Mouse (Mus musculus): ENCODE measurements around the gene Zfp729a. TPM values are rescaled to one million over a fixed set of nuclear protein-coding genes. Genes with fewer than 3 reads are reported as not detected.
"Not testable (repeated sequence)": the region's sequence is repeated elsewhere in the genome, so short reads cannot be mapped to it uniquely, and the experiment has no call there.

Zfp729a gene
- 9.1 and 14.2 TPM in 2 replicates for polyA plus RNA-seq (2012; ENCODE audit: insufficient read depth, insufficient read length, missing spikeins)

DNA sequence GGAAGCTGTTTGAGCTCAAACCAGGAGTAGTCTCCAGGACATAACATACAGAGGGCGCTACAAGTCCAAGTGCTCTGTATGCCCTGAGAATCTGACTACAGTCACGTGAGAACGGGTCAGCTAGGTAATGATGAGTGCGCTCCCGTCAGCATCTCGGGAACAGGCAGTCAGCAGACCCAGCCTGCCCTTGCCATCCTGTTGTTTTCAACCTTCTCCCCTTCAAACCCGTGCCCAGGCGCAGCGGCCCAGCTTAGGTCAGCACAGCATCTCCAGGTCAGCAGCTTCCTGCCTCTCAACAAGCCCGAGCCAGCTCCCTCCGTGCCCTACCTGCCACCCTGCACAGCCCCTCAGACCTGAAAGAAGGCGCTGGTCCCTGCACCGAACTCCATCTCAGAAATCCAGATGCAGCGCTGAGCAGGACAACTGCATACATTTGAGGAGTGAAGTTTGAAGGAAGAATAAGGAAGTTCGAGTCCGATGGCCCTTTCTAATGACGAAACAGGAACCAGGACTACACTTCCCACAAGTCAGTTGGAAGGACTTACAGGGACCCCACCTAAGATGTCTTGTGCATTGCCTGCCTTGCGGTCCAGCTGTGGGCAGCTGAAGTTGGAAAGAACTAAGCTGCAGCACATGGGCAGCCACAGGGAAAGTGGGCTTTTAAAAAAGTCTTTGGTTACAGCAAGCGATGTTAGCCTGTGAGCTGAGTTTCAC, at the start of gene Zfp729a, which contains the start of gene Gm49345:
Gene Zfp729a (minus strand): TSS at position 498 of the 714 bp plus-strand sequence.
Gene Gm49345 (minus strand): TSS at position 476 of the 714 bp plus-strand sequence.
- peak within 1 kb of the TSS; percentile 66 for H3K27ac ChIP-seq (ENCODE audit: insufficient read depth, low read depth, low read length)
- H3K4me3 ChIP-seq (ENCODE audit: insufficient read depth, low read length), result peak within 1 kb of the TSS; percentile 73
- peak; percentile 14; the same call in 1 of the 2 replicates for TF ChIP-seq CTCF (IDR thresholded peaks at IDR 0.05; ENCODE audit: low read depth, low read length)
- no peak for TF ChIP-seq POLR2A (IDR thresholded peaks at IDR 0.05; ENCODE audit: borderline replicate concordance, low read depth, low read length)
- H3K4me1 ChIP-seq (ENCODE audit: control insufficient read depth, insufficient read depth, low read length), result peaks cover 2% of the 10 kb centered on the region; the same call in 1 of the 2 replicates

DNA sequence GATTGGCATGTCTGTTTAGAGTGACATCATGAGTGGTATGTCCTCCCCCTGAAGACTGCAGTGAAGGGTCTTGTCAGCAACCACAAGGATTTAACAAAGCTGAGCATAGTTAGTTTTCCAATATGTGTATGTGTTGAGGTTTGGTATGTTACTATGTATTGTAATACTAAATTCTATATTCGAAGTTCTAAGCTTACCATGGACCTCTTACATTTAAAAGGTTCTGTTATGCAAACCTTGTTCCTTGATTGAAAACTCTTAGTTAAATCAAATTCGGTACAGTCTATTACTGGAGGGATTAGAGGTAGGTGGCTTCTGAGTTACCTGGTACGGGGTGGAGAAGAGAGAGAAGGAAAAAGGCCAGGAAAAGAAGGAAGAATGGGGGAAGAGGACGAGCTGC, 49.4 kb upstream of the Zfp729a start, which contains the start of gene Zfp738:
Gene Zfp738 (minus strand): TSS at position 101 of the 400 bp plus-strand sequence.
- TF ChIP-seq CTCF (IDR thresholded peaks at IDR 0.05; ENCODE audit: low read depth, low read length), result no peak
- TF ChIP-seq POLR2A (IDR thresholded peaks at IDR 0.05; ENCODE audit: borderline replicate concordance, low read depth, low read length), result no peak
- H3K27ac ChIP-seq (ENCODE audit: insufficient read depth, low read depth, low read length), result no peak within 1 kb of the TSS
- no peaks in the 10 kb centered on the region for H3K4me1 ChIP-seq (ENCODE audit: control insufficient read depth, insufficient read depth, low read length)
- no peak within 1 kb of the TSS for H3K4me3 ChIP-seq (ENCODE audit: insufficient read depth, low read length)

DNA sequence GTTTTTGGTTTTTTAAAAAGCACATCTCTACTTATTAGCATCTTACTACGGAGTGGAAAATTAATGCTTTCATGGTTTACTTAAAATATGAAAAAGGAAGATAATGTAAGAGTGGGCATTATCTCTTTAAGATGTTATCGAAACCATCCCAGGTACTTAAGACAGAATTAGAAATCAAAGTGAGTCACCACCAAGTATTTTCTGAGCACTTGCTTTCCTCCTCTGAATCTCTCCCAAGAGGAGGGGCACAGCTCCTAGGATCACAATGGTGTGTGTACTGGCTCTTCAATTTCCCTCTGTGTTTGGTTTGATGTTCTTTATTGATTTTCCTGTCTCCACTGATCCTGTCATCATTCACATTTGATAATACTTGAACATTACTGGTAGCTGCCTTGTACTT, 46.2 kb upstream of the Zfp729a start:
- H3K4me1 ChIP-seq (ENCODE audit: control insufficient read depth, insufficient read depth, low read length); H3K27ac ChIP-seq (ENCODE audit: insufficient read depth, low read depth, low read length): not testable (repeated sequence)
- peak overlapping the region; percentile 68; the same call in 1 of the 2 replicates for H3K4me3 ChIP-seq (ENCODE audit: insufficient read depth, low read length)

DNA sequence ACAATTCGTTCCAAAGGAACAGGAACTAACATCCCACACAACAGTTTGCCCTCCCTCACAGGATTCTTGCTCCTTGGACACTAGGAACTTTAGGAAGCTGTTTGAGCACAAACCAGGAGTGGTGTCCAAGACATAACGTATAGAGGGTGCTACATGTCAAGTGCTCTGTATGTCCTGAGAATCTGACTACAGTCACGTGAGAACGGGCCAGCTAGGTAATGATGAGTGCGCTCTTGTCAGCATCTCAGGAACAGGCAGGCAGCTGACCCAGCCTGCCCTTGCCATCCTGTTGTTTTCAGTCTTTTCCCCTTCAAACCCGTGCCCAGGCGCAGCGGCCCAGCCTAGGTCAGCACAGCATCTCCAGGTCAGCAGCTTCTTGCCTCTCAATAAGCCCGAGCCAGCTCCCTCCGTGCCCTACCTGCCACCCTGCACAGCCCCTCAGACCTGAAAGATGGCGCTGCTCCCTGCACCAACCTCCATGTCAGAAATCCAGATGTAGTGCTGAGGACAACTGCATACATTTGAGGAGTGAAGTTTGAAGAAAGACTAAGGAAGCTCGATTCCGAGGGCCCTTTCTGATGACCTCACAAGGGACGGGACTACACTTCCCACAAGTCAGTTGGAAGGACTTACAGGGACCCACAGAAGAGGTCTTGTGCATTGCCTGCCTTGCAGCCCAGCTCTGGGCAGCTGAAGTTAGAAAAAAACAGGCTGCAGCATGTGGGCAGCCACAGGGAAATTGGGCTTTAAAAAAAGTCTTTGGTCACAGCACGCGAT, 45.6 kb upstream of the Zfp729a start:
- not testable (repeated sequence) for H3K4me1 ChIP-seq (ENCODE audit: control insufficient read depth, insufficient read depth, low read length)
- peak overlapping the region; percentile 68 for H3K4me3 ChIP-seq (ENCODE audit: insufficient read depth, low read length)
- H3K27ac ChIP-seq (ENCODE audit: insufficient read depth, low read depth, low read length), result peak overlapping the region; percentile 26; the same call in 1 of the 2 replicates

DNA sequence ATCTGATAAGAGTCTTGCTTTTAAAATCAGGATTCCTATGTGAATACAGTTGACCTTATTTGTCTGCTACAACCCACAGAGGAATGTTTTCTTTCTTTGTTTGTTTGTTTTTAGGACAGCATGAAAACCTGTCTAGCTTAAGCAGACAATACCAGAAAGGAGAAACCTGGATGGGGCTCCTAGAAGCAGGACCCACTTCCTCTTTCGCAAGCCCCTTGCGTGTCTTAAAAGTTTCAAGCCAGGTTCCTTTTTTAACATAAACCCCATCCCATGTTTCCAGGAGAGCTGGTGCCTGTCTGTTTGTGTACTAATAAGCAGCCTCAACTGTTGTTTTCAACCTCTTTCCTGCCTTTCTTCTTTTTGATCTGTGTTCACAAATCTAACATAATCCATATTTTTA, 37.3 kb upstream of the Zfp729a start:
- TF ChIP-seq CTCF (IDR thresholded peaks at IDR 0.05; ENCODE audit: low read depth, low read length), result no peak
- no peak for TF ChIP-seq POLR2A (IDR thresholded peaks at IDR 0.05; ENCODE audit: borderline replicate concordance, low read depth, low read length)
- Histone ChIP-seq H3K4me1 (ENCODE audit: control insufficient read depth, insufficient read depth, low read length) (no peaks in the 10 kb centered on the region), H3K27ac (ENCODE audit: insufficient read depth, low read depth, low read length) (no peak overlapping the region), H3K4me3 (ENCODE audit: insufficient read depth, low read length) (no peak overlapping the region)

DNA sequence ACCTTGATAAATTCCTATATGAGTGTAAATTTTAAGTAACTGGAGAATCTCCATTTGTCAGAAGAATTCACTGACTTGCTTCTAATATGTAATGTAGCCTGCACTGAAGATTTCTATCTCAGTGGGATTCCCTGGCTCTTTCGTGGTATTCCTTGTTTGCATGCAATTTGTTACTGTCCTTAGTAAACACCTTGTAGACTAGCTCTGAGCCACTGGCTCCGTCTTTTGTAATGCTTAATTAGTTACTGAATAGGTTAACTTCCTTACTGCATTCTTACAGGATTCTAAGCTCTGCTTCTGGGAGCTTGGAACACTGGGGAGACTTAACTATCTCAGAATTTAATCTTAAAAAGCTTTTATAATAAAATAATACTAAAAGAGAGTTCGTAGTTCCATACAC, 14.9 kb upstream of the Zfp729a start:
- H3K4me3 ChIP-seq (ENCODE audit: insufficient read depth, low read length), result no peak overlapping the region
- no peak for TF ChIP-seq POLR2A (IDR thresholded peaks at IDR 0.05; ENCODE audit: borderline replicate concordance, low read depth, low read length)
- TF ChIP-seq CTCF (IDR thresholded peaks at IDR 0.05; ENCODE audit: low read depth, low read length), result no peak
- no peaks in the 10 kb centered on the region for H3K4me1 ChIP-seq (ENCODE audit: control insufficient read depth, insufficient read depth, low read length)
- H3K27ac ChIP-seq (ENCODE audit: insufficient read depth, low read depth, low read length), result no peak overlapping the region

DNA sequence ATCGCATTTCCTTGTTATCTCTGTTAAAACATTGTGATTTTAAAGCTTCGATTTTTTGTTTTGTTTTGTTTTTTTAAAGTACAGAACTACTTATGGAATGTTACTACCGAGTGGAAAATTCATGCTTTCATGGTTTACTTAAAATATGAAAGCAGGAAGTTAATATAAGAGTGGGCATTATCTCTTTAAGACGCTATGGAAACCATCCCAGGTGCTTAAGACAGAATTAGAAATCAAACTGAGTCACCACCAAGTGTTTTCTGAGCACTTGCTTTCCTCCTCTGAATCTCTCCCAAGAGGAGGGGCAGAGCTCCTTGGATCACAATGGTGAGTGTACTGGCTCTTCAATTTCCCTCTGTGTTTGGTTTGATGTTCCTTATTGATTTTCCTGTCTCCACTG, 27.5 kb downstream of the Zfp729a start:
- Histone ChIP-seq H3K27ac (ENCODE audit: insufficient read depth, low read depth, low read length) (no peak overlapping the region), H3K4me1 (ENCODE audit: control insufficient read depth, insufficient read depth, low read length) (no peaks in the 10 kb centered on the region), H3K4me3 (ENCODE audit: insufficient read depth, low read length) (0 out of 2 replicates have a peak overlapping the region, but pooled peaks have one; percentile 11)
- TF ChIP-seq CTCF (IDR thresholded peaks at IDR 0.05; ENCODE audit: low read depth, low read length) (no peak), POLR2A (IDR thresholded peaks at IDR 0.05; ENCODE audit: borderline replicate concordance, low read depth, low read length) (no peak)

DNA sequence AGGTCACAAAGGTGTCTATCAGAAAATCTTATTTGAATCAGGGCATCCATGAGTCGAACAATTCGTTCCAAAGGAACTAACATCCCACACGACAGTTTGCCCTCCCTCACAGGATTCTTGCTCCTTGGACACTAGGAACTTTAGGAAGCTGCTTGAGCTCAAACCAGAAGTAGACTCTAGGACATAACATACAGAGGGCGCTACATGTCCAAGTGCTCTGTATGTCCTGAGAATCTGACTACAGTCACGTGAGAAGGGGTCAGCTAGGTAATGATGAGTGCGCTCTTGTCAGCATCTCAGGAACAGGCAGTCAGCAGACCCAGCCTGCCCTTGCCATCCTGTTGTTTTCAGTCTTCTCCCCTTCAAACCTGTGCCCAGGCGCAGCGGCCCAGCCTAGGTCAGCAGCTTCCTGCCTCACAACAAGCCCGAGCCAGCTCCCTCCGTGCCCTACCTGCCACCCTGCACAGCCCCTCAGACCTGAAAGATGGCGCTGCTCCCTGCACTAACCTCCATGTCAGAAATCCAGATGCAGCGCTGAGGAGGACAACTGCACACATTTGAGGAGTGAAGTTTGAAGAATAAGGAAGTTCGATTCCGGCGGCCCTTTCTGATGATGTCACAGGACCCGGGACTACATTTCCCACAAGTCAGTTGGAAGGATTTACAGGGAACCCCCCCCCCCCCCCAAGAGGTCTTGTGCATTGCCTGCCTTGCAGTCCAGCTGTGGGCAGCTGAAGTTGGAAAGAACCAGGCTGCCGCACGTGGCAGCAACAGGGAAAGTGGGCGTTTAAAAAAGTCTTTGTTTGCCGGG, 28.3 kb downstream of the Zfp729a start, which contains the start of gene Zfp729b:
Gene Zfp729b (minus strand): TSS at position 642 of the 811 bp plus-strand sequence.
- H3K4me3 ChIP-seq (ENCODE audit: insufficient read depth, low read length), result peak within 1 kb of the TSS; percentile 97
- TF ChIP-seq CTCF (IDR thresholded peaks at IDR 0.05; ENCODE audit: low read depth, low read length) (peak; percentile 34; the same call in 1 of the 2 replicates), POLR2A (IDR thresholded peaks at IDR 0.05; ENCODE audit: borderline replicate concordance, low read depth, low read length) (no peak)
- H3K27ac ChIP-seq (ENCODE audit: insufficient read depth, low read depth, low read length), result peak within 1 kb of the TSS; percentile 69

DNA sequence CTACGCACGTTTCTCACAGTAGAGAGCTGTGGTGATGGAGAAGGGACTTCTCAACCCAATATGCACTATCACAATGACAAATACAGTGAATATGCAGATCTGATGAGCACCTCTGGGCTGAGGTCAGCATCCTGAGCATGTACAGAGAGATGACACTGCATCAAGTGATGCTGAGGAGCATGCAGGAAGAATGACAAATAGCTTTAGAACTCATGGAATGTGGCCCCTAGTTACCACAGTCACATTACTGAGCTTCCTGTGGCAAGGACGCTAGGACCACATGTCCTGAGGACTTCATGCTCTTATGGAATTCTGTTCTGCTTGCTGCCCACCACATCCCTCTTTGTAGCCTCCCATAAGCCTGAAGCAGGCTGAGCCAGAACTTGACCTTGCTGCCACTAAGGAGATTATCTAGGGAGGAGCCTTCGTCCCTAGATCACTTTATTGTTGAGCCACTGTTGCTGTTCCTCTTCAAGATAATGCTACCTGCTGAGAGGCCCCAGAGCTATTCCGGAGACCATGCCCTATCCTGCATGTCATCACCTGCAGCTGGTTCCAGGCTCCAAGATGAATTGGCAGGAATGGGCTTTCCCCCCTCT, 64.9 kb downstream of the Zfp729a start:
- Histone ChIP-seq H3K4me3 (ENCODE audit: insufficient read depth, low read length) (no peak overlapping the region), H3K4me1 (ENCODE audit: control insufficient read depth, insufficient read depth, low read length) (no peaks in the 10 kb centered on the region), H3K27ac (ENCODE audit: insufficient read depth, low read depth, low read length) (no peak overlapping the region)
- TF ChIP-seq POLR2A (IDR thresholded peaks at IDR 0.05; ENCODE audit: borderline replicate concordance, low read depth, low read length), result no peak

More for the DNA sequence above, 28.3 kb downstream of the Zfp729a start, which contains the start of gene Zfp729b:
- H3K4me1 ChIP-seq (ENCODE audit: control insufficient read depth, insufficient read depth, low read length), result no peaks in the 10 kb centered on the region

Other genes with a start within 250 kb of the Zfp729a start
- gene Zfp429, start 238.0 kb downstream of the Zfp729a start, polyA plus RNA-seq (2012; ENCODE audit: insufficient read depth, insufficient read length, missing spikeins), result 13.5 and 14.4 TPM in 2 replicates
- 0.16 TPM in 1 of 2 replicates, not detected in the other for gene Zfp459, start 216.4 kb downstream of the Zfp729a start, polyA plus RNA-seq (2012; ENCODE audit: insufficient read depth, insufficient read length, missing spikeins)
- gene Zfp874a, start 186.2 kb downstream of the Zfp729a start, polyA plus RNA-seq (2012; ENCODE audit: insufficient read depth, insufficient read length, missing spikeins), result 11.4 and 14.8 TPM in 2 replicates
- 11.2 and 11.4 TPM in 2 replicates for gene Zfp874b, start 153.5 kb downstream of the Zfp729a start, polyA plus RNA-seq (2012; ENCODE audit: insufficient read depth, insufficient read length, missing spikeins)
- gene Zfp58, start 137.2 kb downstream of the Zfp729a start, polyA plus RNA-seq (2012; ENCODE audit: insufficient read depth, insufficient read length, missing spikeins), result 6.1 and 8.0 TPM in 2 replicates
- gene Gm26965, start 111.6 kb downstream of the Zfp729a start, polyA plus RNA-seq (2012; ENCODE audit: insufficient read depth, insufficient read length, missing spikeins), result not detected in 2 replicates
- 21.8 and 22.7 TPM in 2 replicates for gene Zfp87, start 111.6 kb downstream of the Zfp729a start, polyA plus RNA-seq (2012; ENCODE audit: insufficient read depth, insufficient read length, missing spikeins)
- gene Zfp748, start 84.0 kb downstream of the Zfp729a start, polyA plus RNA-seq (2012; ENCODE audit: insufficient read depth, insufficient read length, missing spikeins), result 5.9 and 6.3 TPM in 2 replicates
- 9.5 and 10.8 TPM in 2 replicates for gene Zfp729b, start 28.1 kb downstream of the Zfp729a start, polyA plus RNA-seq (2012; ENCODE audit: insufficient read depth, insufficient read length, missing spikeins)
- gene Gm49345, start within 50 bp of the Zfp729a start, polyA plus RNA-seq (2012; ENCODE audit: insufficient read depth, insufficient read length, missing spikeins), result 2.5 and 6.9 TPM in 2 replicates
- 9.4 and 12.7 TPM in 2 replicates for gene Zfp738, start 49.3 kb upstream of the Zfp729a start, polyA plus RNA-seq (2012; ENCODE audit: insufficient read depth, insufficient read length, missing spikeins)
- 7.8 and 10.5 TPM in 2 replicates for gene Zfp65, start 91.4 kb upstream of the Zfp729a start, polyA plus RNA-seq (2012; ENCODE audit: insufficient read depth, insufficient read length, missing spikeins)
- gene Zfp85, start 117.4 kb upstream of the Zfp729a start, polyA plus RNA-seq (2012; ENCODE audit: insufficient read depth, insufficient read length, missing spikeins), result 4.3 and 6.0 TPM in 2 replicates
- gene Zfp493, start 141.9 kb upstream of the Zfp729a start, polyA plus RNA-seq (2012; ENCODE audit: insufficient read depth, insufficient read length, missing spikeins), result 2.0 and 4.4 TPM in 2 replicates
- 3.6 and 4.7 TPM in 2 replicates for gene Zfp273, start 175.9 kb upstream of the Zfp729a start, polyA plus RNA-seq (2012; ENCODE audit: insufficient read depth, insufficient read length, missing spikeins)
- gene Gm10037, start 193.3 kb upstream of the Zfp729a start, polyA plus RNA-seq (2012; ENCODE audit: insufficient read depth, insufficient read length, missing spikeins), result 2.1 TPM in 1 of 2 replicates, not detected in the other
- gene BC048507, start 225.5 kb upstream of the Zfp729a start, polyA plus RNA-seq (2012; ENCODE audit: insufficient read depth, insufficient read length, missing spikeins), result not detected in 2 replicates

Data from bone marrow macrophage, adult 2 months (primary cell).